Mouse (Mus musculus) MEL-GATA-1-ER (cell line): ENCODE measurements around the gene Nosip.
"Not testable (repeated sequence)": the region's sequence is repeated elsewhere in the genome, so short reads cannot be mapped to it uniquely, and the experiment has no call there.

Experiments used
- DNase-seq: peaks from one replicate; pipeline ENCODE4 v3.0.0-alpha.2; 2012; ENCODE audit warnings: low read depth; ENCODE audit errors: extremely low read depth

The Nosip gene

DNA sequence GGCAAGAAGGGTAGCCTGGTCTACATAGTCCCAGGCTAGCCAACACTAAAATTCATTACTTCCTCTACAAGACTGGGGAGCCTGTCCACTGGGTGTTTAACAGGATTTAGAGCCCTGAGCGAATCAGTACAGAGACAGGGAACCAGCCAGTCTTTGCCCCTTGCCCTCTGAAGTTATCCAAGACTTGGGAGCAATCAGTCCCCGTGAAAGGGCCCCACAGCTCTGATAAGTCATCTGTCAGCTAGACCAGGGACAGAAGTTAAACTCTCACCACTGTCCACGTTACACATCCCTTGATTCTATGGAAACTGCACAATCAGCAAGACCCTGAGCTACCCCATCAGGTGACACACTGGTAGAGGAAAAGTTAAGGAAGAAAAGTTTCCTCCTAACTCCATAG lies 50.3 kb downstream of the Nosip start:
- DNase-seq: no peak

DNA sequence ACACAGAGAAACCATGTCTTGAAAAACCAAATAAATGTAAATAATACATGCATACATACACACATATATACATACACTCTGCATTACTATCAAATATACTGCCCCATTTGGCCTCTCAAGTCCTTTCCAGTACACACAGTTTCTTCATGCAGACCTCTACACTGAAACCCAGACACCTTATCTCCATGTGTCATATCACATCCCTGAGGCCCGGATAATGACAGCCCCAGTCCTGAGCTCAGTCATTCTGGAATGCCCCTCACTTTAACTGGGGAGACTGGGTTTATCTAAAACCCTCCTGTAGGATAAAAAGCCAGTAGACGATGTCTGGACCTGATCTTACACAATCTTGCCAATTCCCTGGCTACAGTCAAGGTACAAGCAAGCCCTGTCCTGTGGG lies 51.2 kb downstream of the Nosip start:
- DNase-seq: no peak

DNA sequence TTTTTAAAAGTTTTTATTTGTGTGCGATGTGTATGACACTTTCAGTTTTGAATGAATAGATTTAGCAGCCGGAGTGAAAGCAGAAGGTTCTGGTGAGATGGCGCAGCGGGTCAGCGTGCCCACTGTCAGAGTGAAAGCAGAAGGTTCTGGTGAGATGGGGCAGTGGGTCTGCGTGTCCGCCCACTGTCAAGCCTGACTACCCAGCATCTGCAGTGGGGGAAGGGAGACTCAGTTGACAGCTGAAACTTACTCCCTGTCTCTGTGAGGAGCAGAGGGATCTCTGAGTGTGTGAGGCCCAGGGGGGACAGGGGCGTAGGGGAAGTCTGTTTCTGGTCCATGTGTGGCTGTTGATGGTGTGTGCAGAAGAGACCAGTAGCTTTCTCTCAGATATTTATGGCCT lies 55.3 kb downstream of the Nosip start:
- DNase-seq: no peak

DNA sequence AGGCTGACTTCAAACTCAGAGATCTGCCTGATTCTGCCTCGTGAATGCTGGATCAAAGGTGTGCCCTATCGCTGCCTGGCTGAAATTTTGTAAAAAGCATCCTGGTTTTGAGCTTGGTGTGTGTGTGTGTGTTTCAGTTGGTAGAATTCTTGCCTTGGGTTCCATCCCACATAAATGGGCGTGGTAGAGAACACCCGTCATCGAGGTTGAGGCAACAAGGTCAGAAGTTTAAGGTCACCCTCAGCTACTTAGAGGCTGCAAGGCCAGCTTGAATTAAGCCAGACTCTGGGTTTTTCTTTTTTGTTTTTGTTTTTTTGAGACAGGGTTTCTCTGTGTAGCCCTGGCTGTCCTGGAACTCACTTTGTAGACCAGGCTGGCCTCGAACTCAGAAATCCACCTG lies 56.1 kb downstream of the Nosip start:
- DNase-seq: no peak

DNA sequence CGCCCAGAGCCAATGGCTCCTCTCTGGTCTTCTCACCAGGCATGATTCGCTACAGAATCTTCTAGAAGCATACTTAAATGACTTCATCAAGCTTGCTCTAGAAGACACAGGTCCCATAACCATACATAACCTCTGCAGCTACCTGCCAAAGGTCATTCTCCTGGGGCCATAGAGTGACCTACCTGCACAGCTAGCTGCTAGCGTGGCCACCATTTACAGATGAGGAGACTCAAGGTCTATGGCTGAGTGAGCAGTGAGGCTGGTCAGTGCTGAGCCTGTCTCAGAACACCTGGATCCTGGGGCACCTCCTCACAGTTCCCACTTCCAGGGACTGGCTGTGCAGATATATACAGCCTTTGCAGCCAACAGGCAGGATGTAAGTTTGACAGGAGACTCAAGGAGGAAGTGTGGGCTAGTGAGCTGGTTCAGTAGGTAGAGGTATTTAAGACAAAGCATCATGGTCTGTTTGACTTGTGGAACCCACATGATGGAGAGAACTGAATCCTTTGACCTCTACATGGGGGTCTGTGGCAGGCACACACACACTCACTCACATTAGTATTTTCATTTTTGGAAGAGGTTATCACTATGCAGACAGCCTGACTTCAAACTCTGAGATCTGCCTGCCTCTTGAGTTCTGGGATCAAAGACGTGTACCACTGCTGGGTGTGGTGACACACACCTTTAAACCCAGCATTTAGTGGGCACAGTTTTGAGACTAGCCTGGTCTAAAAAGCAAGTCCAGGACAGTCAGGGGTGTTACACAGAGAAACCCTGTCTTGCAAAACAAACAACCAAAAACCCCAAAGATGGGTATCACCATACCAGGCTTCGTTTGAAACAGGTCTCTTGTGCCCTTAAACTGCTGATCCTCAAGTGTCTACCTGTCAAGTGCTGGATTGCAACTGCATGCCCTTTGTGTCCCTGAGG lies 57.8 kb downstream of the Nosip start:
- DNase-seq: no peak

DNA sequence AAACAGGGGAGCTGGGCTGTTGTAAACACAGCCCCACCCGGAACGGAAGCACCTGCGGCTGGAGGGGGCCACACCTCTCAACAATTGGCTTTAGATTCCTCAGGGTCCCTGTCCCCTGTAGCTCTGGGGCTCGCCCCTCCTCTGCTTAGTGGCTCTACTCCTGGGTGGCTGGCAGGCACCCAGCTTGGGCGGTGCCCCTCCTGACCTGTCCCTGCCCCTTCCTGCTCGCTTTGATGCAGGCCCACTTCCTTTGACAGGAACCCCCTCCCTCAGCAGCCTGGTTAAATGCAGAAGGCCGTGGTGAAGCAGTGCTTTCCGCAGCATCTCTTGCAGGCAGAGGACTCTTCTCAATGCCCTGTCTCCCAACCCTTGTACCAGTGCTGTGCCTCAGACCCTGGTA lies 59.2 kb downstream of the Nosip start:
- no peak for DNase-seq

DNA sequence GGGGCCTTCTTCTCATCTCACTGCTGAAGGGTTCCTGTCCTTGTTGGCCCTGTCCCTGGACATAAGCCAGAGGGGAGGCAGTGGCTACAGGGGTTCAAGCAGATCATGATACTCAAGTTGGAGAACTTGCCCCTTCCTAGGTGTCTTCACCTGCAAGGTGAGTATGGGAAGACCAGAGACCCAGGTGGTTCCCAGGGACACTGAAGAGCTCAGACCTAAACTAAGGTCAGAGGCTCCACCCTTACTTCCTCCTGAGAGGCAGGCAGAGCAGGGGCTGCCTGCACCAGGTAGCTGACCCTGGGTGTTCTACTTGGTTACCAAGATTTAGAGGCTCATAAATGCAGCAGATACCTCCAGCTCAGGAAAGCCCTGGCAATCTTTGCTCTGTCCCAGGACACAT lies 59.7 kb downstream of the Nosip start:
- DNase-seq: no peak

DNA sequence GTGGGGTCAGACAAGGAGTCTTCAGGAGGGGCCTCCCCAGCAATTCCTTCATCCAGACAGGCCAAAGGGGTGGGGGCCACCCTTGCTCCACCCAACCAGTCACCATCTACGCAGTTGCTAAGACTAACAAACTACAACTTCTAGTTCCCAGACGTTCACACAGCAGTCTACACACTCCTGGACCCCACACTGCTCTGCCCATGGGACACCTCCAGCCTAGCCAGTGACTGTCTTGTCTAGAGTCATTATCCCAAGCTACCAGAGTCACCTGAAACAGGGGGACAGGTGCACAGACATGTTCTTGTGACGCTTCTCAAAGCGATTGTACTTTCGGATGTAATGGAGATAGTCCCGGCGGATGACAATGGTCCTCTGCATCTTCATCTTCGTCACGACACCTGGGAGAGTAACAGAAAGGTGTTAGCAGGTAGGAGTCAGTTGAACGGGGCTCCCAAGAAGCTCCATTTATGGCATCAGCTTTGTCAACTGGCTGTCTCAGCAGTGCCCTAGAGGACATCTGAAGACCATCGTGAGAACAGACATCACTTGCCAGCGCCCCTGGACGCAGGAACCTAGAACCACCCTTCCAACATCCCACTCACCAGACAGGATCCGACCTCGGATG lies 60.4 kb downstream of the Nosip start:
- no peak for DNase-seq

DNA sequence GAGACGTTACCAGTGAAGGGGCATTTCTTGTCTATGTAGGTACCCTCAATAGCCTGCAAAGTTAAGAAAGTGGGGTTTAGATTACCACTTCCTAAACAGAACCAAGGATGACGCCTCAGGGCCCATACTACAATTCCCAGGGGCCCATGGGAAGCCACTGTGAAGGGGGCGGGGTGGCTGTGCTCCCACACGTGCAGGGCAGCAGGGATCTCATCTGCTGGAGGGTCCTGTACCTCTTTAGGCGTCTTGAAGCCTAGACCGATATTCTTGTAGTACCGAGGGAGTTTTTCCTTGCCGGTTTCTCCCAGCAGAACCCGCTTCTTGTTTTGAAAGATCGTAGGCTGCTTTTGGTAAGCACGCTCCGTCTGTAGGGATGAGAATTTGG lies 60.9 kb downstream of the Nosip start:
- no peak for DNase-seq

DNA sequence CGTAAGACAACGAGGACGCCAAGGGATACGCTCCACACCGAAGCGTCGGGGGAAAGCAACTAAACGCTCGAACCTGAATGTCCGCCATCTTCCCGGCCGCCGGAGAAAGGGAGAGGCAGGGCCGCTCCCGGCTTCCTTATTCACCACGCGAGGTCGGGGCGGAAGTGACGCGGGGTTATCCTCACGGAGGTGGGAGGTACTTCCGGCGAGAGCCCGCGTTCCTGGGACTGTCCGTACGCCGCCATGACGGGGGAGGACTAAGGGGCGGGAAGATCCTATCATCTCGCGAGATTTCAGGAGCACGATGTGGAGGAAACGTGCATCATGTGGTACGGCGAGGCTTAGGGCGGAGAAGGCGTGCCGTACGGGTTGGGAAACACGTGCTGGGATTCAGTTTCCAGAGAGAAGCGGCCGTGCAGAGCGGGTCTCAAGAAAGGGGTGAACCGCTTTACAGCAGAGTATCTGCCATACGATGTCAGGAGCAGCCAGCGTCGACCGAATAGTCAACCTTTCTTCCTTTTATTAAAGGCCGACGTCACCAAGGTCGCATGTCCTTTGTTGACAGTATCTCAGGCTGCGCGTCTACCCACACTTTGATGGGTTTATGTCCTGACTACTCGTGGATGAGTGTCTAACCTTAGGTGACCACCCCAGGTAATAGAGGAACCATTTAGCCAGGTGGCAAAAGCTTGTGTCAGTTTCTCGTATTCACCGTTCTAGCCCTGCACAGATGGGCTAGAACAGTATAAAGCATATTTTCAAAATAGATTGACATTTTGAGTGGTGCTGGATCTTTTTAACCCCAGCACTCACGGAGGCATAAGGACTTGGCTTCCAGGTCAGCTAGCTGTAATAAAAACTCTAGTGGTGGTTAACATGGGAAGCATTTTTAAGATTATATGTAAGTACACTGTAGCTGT lies 62.3 kb downstream of the Nosip start, which contains the start of gene Rps11:
Gene Rps11 (minus strand): TSS at position 216 of the 920 bp plus-strand sequence.
- peak; percentile 98 for DNase-seq

DNA sequence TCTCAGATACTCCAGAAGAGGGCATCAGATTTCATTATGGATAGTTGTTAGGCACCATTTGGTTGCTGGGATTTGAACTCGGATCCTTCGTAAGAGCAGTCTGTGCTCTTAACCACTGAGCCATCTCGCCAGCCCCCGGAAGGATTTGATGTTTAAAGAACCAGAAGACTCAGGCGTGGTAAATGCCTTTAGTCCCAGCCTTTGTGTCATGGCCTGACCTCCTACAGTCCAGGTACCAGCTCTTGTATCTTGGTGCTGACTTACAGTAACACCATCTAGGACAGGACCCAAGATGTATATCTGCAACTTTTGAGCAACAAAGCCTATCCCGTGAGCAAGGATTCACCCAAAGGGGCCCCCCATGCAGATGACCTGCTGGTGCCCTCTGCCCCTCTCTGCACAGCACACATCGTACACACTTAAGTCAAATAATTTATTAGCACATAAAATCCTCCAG lies 62.9 kb downstream of the Nosip start:
- DNase-seq: no peak

DNA sequence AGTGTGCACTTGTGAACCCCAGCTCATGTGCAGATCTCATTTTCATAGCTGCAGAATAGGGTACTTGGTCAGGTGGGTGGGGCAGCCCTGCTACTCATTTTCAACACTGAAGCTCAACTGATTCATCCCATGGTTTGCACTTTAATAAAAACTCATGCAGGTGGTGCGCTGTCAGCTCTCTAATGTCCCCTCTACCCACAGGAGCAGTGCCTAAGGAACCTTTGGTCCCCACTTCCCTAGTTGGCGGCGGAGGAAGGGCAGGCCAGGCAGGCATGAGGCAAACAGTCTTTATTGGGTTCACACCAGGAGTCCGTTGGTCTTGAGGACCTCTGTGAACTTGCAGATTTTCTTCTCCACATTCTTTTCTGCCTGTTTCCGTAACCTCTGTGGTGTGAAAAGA lies 63.4 kb downstream of the Nosip start:
- DNase-seq: not testable (repeated sequence)

DNA sequence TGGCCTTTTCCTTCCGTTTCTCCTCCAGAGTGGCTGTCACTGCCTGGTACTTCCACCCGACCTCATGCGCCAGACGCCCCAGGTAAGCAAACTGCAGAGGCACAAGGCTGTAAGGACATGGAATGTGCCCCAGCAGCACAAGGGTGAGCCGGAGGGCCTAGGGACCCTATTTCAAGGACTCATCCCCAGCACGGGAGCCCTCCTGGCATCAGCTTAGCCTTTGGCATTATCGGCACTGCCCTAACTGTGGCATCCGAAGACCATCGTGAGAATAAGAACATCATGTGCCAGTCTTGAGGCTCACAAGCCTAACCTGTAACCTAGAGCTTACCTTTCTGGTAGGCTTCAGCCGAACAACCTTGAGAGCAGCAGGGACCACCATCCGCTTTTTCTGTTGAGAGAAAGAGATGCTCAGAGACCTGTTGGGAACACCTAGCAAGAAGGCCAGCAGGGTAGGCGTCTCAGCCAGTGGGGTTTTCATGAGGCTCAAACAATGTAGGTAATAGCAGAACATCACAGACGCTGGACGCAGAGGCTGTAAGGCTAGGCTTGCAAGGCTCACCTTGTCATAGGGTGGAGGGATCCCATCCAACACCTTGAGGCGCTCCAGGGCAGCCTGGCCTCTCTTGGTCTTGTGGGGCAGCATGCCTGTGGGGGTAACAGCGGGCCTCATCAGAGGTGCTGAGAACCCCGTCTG lies 64.1 kb downstream of the Nosip start:
- DNase-seq: no peak

DNA sequence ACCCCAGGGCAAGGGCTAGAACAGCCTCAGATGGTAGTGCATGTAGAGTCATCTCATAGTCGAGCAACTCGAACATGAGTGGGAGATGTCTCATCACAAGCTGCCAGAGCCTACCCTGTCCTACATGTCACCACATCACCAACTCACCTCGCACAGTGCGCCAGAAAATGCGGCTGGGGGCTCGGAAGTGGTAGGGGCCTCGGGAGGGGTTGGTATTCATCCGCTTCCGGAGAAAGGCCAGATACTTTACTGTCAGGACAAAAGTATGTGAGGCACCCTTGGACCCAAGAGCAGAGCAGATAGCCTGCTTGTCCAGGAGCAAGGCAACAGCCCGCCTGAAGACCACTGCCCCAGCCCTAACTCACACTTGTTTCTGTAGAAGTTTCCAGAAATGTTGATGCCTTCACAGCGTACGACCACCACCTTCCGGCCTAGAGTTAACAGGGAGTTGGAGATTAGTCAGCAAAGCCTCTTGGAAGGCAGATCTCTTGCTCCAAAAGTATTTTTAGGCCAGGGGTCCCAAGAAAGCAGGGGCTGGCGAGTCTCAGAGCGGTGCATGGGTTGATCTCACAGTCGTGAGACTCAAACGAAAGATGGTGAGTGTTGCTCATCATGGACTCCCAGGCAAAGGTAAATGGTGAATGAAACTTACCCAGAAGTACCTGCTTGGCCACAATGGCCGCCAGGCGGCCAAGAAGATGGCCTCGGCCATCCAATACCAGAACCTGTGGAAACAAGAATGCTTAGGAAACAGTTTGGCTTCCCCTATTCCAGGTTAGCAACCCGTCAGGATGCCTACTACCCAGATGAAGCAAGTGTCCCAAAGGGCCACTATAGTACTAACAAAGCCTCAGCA lies 64.8 kb downstream of the Nosip start:
- DNase-seq: no peak
